Mouse (Mus musculus) heart, adult 2 months (tissue): ENCODE measurements around the gene Gm20388.

Experiments used
- CTCF ChIP-seq: fragments of 200-600 bp; IDR thresholded peaks from 2 replicates; pipeline ENCODE4 v1.8.1; 2022; ENCODE audit warnings: antibody characterized with exemption, mild to moderate bottlenecking, moderate library complexity
- POLR2A ChIP-seq: fragments of 200-500 bp; IDR thresholded peaks from 2 replicates; pipeline ENCODE4 v1.6.1; 2011; ENCODE audit warnings: mild to moderate bottlenecking, low read depth, low read length, control low read depth; ENCODE audit not compliant: insufficient read depth

GRCm38 (mm10) chr8:119958076-119958475 is 47.4 kb downstream of the Gm20388 start:
- TF ChIP-seq CTCF (no peak), POLR2A (no peak)
